Mouse (Mus musculus): ENCODE measurements around the gene Tmem33.

GRCm38 (mm10) chr5:67234682-67235081 is 25.7 kb upstream of the Tmem33 start:
- TF ChIP-seq CTCF (IDR thresholded peaks at IDR 0.05; ENCODE audit: extremely low read depth, insufficient read depth, low read length) (no peak), POLR2A (IDR thresholded peaks at IDR 0.05; ENCODE audit: extremely low read depth, insufficient read depth, low read length) (no peak)

Data from cortical plate, adult 2 months (tissue).